1 mouse cellular context compared by ENCODE assay signal in the genomic region with DNA sequence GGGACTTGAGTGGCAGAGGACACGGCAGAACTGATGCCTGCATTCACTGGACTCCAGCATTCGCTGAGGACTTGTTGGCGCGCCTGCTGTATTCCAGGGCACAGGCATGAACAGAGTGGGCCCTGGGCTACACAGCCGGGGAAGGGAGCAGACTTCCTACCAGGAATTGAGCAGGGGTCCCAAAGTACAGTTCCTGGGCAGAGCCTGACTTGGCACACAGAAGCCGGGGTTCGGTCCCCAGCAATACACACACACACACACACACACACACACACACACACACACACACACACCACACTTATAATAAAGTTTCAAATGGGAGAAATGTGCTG.
A peak's percentile ranks its signal among the peaks of the same experiment; 100 is the strongest.
TF ChIP-seq lines count a peak whose summit lies in the region.

No protein-coding gene starts in this region.

TF ChIP-seq in MEL, 35 proteins besides CTCF, POLR2A, EP300 and RAD21 (continued from another document):
- TF ChIP-seq MXI1 (IDR thresholded peaks at IDR 0.05; ENCODE audit: low read depth, low read length) (no peak), UBTF (IDR thresholded peaks at IDR 0.05; ENCODE audit: borderline replicate concordance, insufficient read depth, low read depth, low read length) (no peak), MAFK (IDR thresholded peaks at IDR 0.05; ENCODE audit: borderline replicate concordance, low read depth, low read length) (no peak), ZNF384 (IDR thresholded peaks at IDR 0.05; ENCODE audit: low read depth, low read length) (no peak), E2F4 (IDR thresholded peaks at IDR 0.05; ENCODE audit: borderline replicate concordance, low read depth, low read length) (no peak), POLR2AphosphoS5 (IDR thresholded peaks at IDR 0.05; ENCODE audit: borderline replicate concordance, low read depth, low read length) (no peak), SIN3A (IDR thresholded peaks at IDR 0.05; ENCODE audit: low read length) (peak; percentile 11), MYC (IDR thresholded peaks at IDR 0.05; ENCODE audit: low read depth, low read length) (no peak), TAL1 (IDR thresholded peaks at IDR 0.05; ENCODE audit: low read length) (no peak), CHD1 (IDR thresholded peaks at IDR 0.05; ENCODE audit: low read depth, low read length) (no peak), TBP (IDR thresholded peaks at IDR 0.05; ENCODE audit: low read depth, low read length) (peak; percentile 61)
TF ChIP-seq in MEL: peak in this region for 3.
